Mouse (Mus musculus) cortical plate, adult 2 months (tissue): ENCODE results near the gene Cacna2d3.

Source experiments
- CTCF ChIP-seq: fragments of 200-500 bp; IDR thresholded peaks from 2 replicates; pipeline ENCODE4 v1.5.1; 2011; ENCODE audit warnings: mild to moderate bottlenecking, control low read depth, low read length; ENCODE audit not compliant: insufficient read depth; ENCODE audit errors: extremely low read depth
- POLR2A ChIP-seq: fragments of 200-500 bp; IDR thresholded peaks from 2 replicates; pipeline ENCODE4 v1.6.1; 2011; ENCODE audit warnings: mild to moderate bottlenecking, low read length, control low read depth; ENCODE audit not compliant: insufficient read depth; ENCODE audit errors: extremely low read depth

DNA sequence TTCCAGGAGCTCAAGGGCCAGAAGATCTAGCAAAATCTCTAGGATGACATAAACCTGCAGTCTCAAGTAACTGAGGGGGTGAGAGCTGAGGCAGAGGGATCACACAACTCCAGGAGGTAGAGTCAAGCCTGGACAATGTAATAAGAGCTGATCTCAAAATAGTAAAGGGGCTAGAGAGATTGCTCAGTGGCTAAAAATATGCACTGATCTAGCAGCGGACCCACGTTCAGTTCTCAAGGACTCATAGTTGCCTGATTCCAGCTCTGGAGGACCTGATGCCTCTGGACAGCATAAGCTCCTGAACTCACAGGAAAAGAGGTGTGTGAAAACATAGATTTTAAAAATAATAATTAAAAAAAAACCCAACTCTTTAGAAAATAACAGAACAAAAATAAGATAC lies 493.7 kb downstream of the Cacna2d3 start:
- TF ChIP-seq CTCF (no peak), POLR2A (no peak)
